Mouse (Mus musculus) embryonic facial prominence, embryonic 13.5 days (tissue): ENCODE data around the gene Gm20716. TPM values are rescaled to one million over a fixed set of nuclear protein-coding genes. Genes with fewer than 3 reads are reported as not detected.

Experiments used
- ATAC-seq: fragments of 200-750 bp; cut with Nextera tagmentation; 2 replicates; pipeline ENCODE4 v1.8.0; 2017; ENCODE audit warnings: low read depth; ENCODE audit not compliant: insufficient number of reproducible peaks, insufficient read depth, low FRiP score, low TSS enrichment
- H3K27ac ChIP-seq: fragments of 300-500 bp; sonication (generic); 2 replicates; pipeline ENCODE4 v1.5.1; 2015; ENCODE audit warnings: moderate library complexity, mild to moderate bottlenecking, inconsistent platforms
- H3K27me3 ChIP-seq: fragments of 300-500 bp; sonication (generic); 2 replicates; pipeline ENCODE4 v1.6.1; 2015; ENCODE audit warnings: mild to moderate bottlenecking, inconsistent platforms
- H3K36me3 ChIP-seq: fragments of 300-500 bp; sonication (generic); 2 replicates; pipeline ENCODE4 v1.6.1; 2015; ENCODE audit warnings: mild to moderate bottlenecking, inconsistent platforms
- H3K4me1 ChIP-seq: fragments of 300-500 bp; sonication (generic); 2 replicates; pipeline ENCODE4 v1.6.1; 2015; ENCODE audit warnings: inconsistent platforms
- H3K4me2 ChIP-seq: fragments of 300-500 bp; sonication (generic); 2 replicates; pipeline ENCODE4 v1.6.1; 2015; ENCODE audit warnings: moderate library complexity, mild to moderate bottlenecking, inconsistent platforms
- H3K4me3 ChIP-seq: fragments of 300-500 bp; sonication (generic); 2 replicates; pipeline ENCODE4 v1.5.1; 2015; ENCODE audit warnings: mild to moderate bottlenecking, inconsistent platforms
- H3K9ac ChIP-seq: fragments of 300-500 bp; sonication (generic); 2 replicates; pipeline ENCODE4 v1.6.1; 2015; ENCODE audit warnings: mild to moderate bottlenecking, inconsistent platforms
- H3K9me3 ChIP-seq: fragments of 300-500 bp; sonication (generic); 2 replicates; pipeline ENCODE4 v1.6.1; 2016; ENCODE audit warnings: inconsistent platforms
- WGBS: fragments of 180-500 bp; shearing (Covaris S2); methylation state at CpG from one replicate; pipeline ENCODE4 v1.1.7; 2015; ENCODE audit warnings: mixed read lengths; 5-methylcytosine and 5-hydroxymethylcytosine counted together
- polyA plus RNA-seq: library from polyadenylated mRNA; unstranded; fragments of >200 nt; fragmentation: Nextera tagmentation; extraction: Ambion mirVana; gene quantifications from 2 replicates; pipeline ENCODE4 v1.2.1, GENCODE M21; 2015

The Gm20716 gene
- polyA plus RNA-seq, result 26.0 and 29.3 TPM in 2 replicates

- peak within 1 kb of the TSS; percentile 100 for H3K4me2 ChIP-seq
- H3K9me3 ChIP-seq, result no peaks in the 10 kb centered on the region
- peak; percentile 77; the same call in 1 of the 2 replicates for ATAC-seq
- H3K27me3 ChIP-seq, result no peaks in the 10 kb centered on the region
- WGBS, result 0% methylated on average over 73 of the region's 73 CpGs
- H3K9ac ChIP-seq, result peak within 1 kb of the TSS; percentile 96
- H3K4me1 ChIP-seq, result peaks cover 32% of the 10 kb centered on the region
- peaks cover 29% of the 10 kb centered on the region for H3K36me3 ChIP-seq
- H3K27ac ChIP-seq, result peak within 1 kb of the TSS; percentile 88
- peak within 1 kb of the TSS; percentile 100 for H3K4me3 ChIP-seq
These were observed at the start of gene Gm20716, which contains the start of the genes Dpm1 and Mocs3 for GRCm38 (mm10) chr2:168230026-168230728. Gm20716 (minus strand) TSS chr2:168230364. Dpm1 (minus strand) TSS chr2:168230591. Mocs3 (plus strand) TSS chr2:168230622.

- 5% methylated on average over 11 of the region's 11 CpGs for WGBS
- Histone ChIP-seq H3K4me1 (peaks cover 13% of the 10 kb centered on the region; the same call in 1 of the 2 replicates), H3K36me3 (no peaks in the 10 kb centered on the region), H3K4me3 (no peak overlapping the region), H3K27ac (no peak overlapping the region), H3K4me2 (no peak overlapping the region), H3K9me3 (no peaks in the 10 kb centered on the region), H3K27me3 (peaks cover 66% of the 10 kb centered on the region), H3K9ac (no peak overlapping the region)
- no peak for ATAC-seq
These were observed 44.3 kb upstream of the Gm20716 start for GRCm38 (mm10) chr2:168274374-168274935.

- ATAC-seq, result no peak
- H3K27me3 ChIP-seq, result peaks cover 55% of the 10 kb centered on the region
- H3K4me2 ChIP-seq, result no peak overlapping the region
- no peak overlapping the region for H3K27ac ChIP-seq
- H3K9ac ChIP-seq, result no peak overlapping the region
- H3K9me3 ChIP-seq, result no peaks in the 10 kb centered on the region
- no peak overlapping the region for H3K4me3 ChIP-seq
- no peaks in the 10 kb centered on the region for H3K36me3 ChIP-seq
- WGBS, result 38% methylated on average over 9 of the region's 9 CpGs
- peaks cover 13% of the 10 kb centered on the region; the same call in 1 of the 2 replicates for H3K4me1 ChIP-seq
These were observed 43.2 kb upstream of the Gm20716 start for GRCm38 (mm10) chr2:168273387-168273786.

- ATAC-seq, result no peak
- peak overlapping the region; percentile 16 for H3K4me3 ChIP-seq
These were observed 37.9 kb upstream of the Gm20716 start for GRCm38 (mm10) chr2:168268033-168268432.

GRCm38 (mm10) chr2:168260900-168261299, 30.7 kb upstream of the Gm20716 start:
- Histone ChIP-seq H3K27ac (no peak overlapping the region), H3K4me1 (no peaks in the 10 kb centered on the region), H3K27me3 (peaks cover 13% of the 10 kb centered on the region), H3K9ac (no peak overlapping the region), H3K9me3 (no peaks in the 10 kb centered on the region), H3K4me2 (no peak overlapping the region), H3K4me3 (no peak overlapping the region), H3K36me3 (no peaks in the 10 kb centered on the region)
- ATAC-seq, result peak; percentile 27; the same call in 1 of the 2 replicates
- WGBS, result 78% methylated on average over 10 of the region's 10 CpGs

More at GRCm38 (mm10) chr2:168268033-168268432, 37.9 kb upstream of the Gm20716 start:
- H3K4me2 ChIP-seq, result peak overlapping the region; percentile 44
- WGBS, result 41% methylated on average over 7 of the region's 7 CpGs
- no peaks in the 10 kb centered on the region for H3K36me3 ChIP-seq
- H3K27ac ChIP-seq, result no peak overlapping the region
- peaks cover under 1% of the 10 kb centered on the region; the same call in 1 of the 2 replicates for H3K4me1 ChIP-seq
- no peak overlapping the region for H3K9ac ChIP-seq
- no peaks in the 10 kb centered on the region for H3K9me3 ChIP-seq
- peaks cover 10% of the 10 kb centered on the region for H3K27me3 ChIP-seq

- 79% methylated on average over 3 of the region's 3 CpGs for WGBS
- H3K9ac ChIP-seq, result no peak overlapping the region
- H3K4me2 ChIP-seq, result no peak overlapping the region
These were observed 30.0 kb upstream of the Gm20716 start for GRCm38 (mm10) chr2:168260124-168260523.

GRCm38 (mm10) chr2:168259046-168259445, 28.9 kb upstream of the Gm20716 start:
- Histone ChIP-seq H3K4me1 (0 out of 2 replicates have a peak, but pooled peaks cover 3% of the 10 kb centered on the region), H3K4me2 (no peak overlapping the region), H3K27me3 (peaks cover 13% of the 10 kb centered on the region), H3K36me3 (no peaks in the 10 kb centered on the region), H3K27ac (no peak overlapping the region), H3K4me3 (no peak overlapping the region), H3K9me3 (no peaks in the 10 kb centered on the region), H3K9ac (no peak overlapping the region)
- ATAC-seq, result no peak
- WGBS, result 90% methylated on average over 8 of the region's 8 CpGs

More at GRCm38 (mm10) chr2:168260124-168260523, 30.0 kb upstream of the Gm20716 start:
- Histone ChIP-seq H3K27ac (no peak overlapping the region), H3K4me1 (no peaks in the 10 kb centered on the region), H3K9me3 (no peaks in the 10 kb centered on the region), H3K36me3 (no peaks in the 10 kb centered on the region), H3K27me3 (peaks cover 13% of the 10 kb centered on the region), H3K4me3 (no peak overlapping the region)
- no peak for ATAC-seq

- H3K9ac ChIP-seq, result no peak overlapping the region
- H3K4me1 ChIP-seq, result 0 out of 2 replicates have a peak, but pooled peaks cover 3% of the 10 kb centered on the region
- no peak overlapping the region for H3K27ac ChIP-seq
- ATAC-seq, result no peak
- H3K9me3 ChIP-seq, result no peaks in the 10 kb centered on the region
- no peak overlapping the region for H3K4me2 ChIP-seq
- peaks cover 4% of the 10 kb centered on the region for H3K27me3 ChIP-seq
- H3K36me3 ChIP-seq, result no peaks in the 10 kb centered on the region
- WGBS, result 89% methylated on average over 4 of the region's 4 CpGs
- no peak overlapping the region for H3K4me3 ChIP-seq
These were observed 27.0 kb upstream of the Gm20716 start for GRCm38 (mm10) chr2:168257188-168257587.

GRCm38 (mm10) chr2:168256506-168256905, 26.3 kb upstream of the Gm20716 start:
- H3K27me3 ChIP-seq, result no peaks in the 10 kb centered on the region
- 83% methylated on average over 3 of the region's 3 CpGs for WGBS
- no peak overlapping the region for H3K9ac ChIP-seq
- no peaks in the 10 kb centered on the region for H3K9me3 ChIP-seq
- ATAC-seq, result no peak
- H3K27ac ChIP-seq, result no peak overlapping the region
- no peak overlapping the region for H3K4me3 ChIP-seq
- 0 out of 2 replicates have a peak, but pooled peaks cover 3% of the 10 kb centered on the region for H3K4me1 ChIP-seq
- no peaks in the 10 kb centered on the region for H3K36me3 ChIP-seq
- no peak overlapping the region for H3K4me2 ChIP-seq

- Histone ChIP-seq H3K36me3 (no peaks in the 10 kb centered on the region), H3K27ac (no peak overlapping the region), H3K4me3 (no peak overlapping the region), H3K27me3 (no peaks in the 10 kb centered on the region), H3K4me2 (no peak overlapping the region), H3K4me1 (0 out of 2 replicates have a peak, but pooled peaks cover 3% of the 10 kb centered on the region), H3K9ac (no peak overlapping the region), H3K9me3 (no peaks in the 10 kb centered on the region)
- 71% methylated on average over 7 of the region's 7 CpGs for WGBS
- no peak for ATAC-seq
These were observed 23.7 kb upstream of the Gm20716 start for GRCm38 (mm10) chr2:168253822-168254221.

GRCm38 (mm10) chr2:168252639-168253292, 22.6 kb upstream of the Gm20716 start:
- peak overlapping the region; percentile 36 for H3K4me2 ChIP-seq
- H3K4me3 ChIP-seq, result no peak overlapping the region
- H3K9me3 ChIP-seq, result no peaks in the 10 kb centered on the region
- WGBS, result 14% methylated on average over 16 of the region's 16 CpGs
- H3K36me3 ChIP-seq, result no peaks in the 10 kb centered on the region
- H3K4me1 ChIP-seq, result 0 out of 2 replicates have a peak, but pooled peaks cover 3% of the 10 kb centered on the region
- ATAC-seq, result no peak
- H3K27ac ChIP-seq, result no peak overlapping the region
- no peaks in the 10 kb centered on the region for H3K27me3 ChIP-seq
- no peak overlapping the region for H3K9ac ChIP-seq
